13 mouse cellular contexts compared by ENCODE assay signal in the genomic region with DNA sequence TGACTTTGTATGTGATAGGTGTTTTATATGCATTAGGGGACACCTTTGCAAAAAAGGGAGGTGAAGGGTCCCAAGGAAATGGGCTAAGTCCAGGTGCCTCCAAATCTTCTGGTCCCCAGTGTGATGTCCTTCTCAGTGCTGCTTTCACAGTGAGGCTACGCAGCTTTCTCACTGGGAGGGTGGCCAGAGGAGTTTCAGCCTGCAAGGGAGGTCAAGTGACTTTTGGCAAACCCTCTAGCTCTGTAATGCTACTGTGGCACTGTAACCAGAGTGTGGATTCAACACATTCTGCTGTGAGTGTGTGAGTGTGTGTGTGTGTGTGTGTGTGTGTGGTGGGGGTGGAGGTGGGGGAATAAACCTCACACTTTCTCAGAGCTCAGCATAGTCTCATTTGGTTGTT. TPM values are rescaled to one million over a fixed set of nuclear protein-coding genes. Genes with fewer than 3 reads are reported as not detected.
DNase-seq lines count a peak whose midpoint lies in the region; ATAC-seq lines count a peak whose summit lies in the region.
"Had no signal": no experiment of that assay in that cellular context is flagged by ENCODE, and none has a peak within 500 bp of the region (broad histone marks: within the 10 kb centered on the region; RNA-seq: fewer than 3 reads in every experiment).

No protein-coding gene starts in this region.

- H3K27me3 ChIP-seq in heart, embryonic 11.5 days (ENCODE audit: control insufficient read depth, insufficient read depth, low read length): no peaks in the 10 kb centered on the region
- H3K27me3 ChIP-seq: forebrain, embryonic 12.5 days; midbrain, embryonic 12.5 days; Patski had no signal

- H3K4me2 ChIP-seq in heart, embryonic 11.5 days: no peak overlapping the region
- H3K4me2 ChIP-seq: forebrain, embryonic 12.5 days; midbrain, embryonic 12.5 days had no signal

- no peak overlapping the region for H3K27ac ChIP-seq in heart, embryonic 11.5 days (ENCODE audit: low read depth, low read length)
- H3K27ac ChIP-seq: forebrain, embryonic 12.5 days; midbrain, embryonic 12.5 days had no signal

- H3K4me1 ChIP-seq in heart, embryonic 11.5 days (ENCODE audit: control insufficient read depth, insufficient read depth, low read length): peaks cover 20% of the 10 kb centered on the region

- H3K4me3 ChIP-seq in heart, embryonic 11.5 days (ENCODE audit: low read depth, low read length): no peak overlapping the region
- H3K4me3 ChIP-seq: forebrain, embryonic 12.5 days; midbrain, embryonic 12.5 days had no signal

- no peak for ATAC-seq in heart, embryonic 11.5 days (replicated peaks; ENCODE audit: insufficient number of reproducible peaks, low FRiP score, low TSS enrichment)
- ATAC-seq in megakaryocyte progenitor cell, adult 5-6 weeks (replicated peaks; ENCODE audit: poor library complexity): no peak
- ATAC-seq: Patski had no signal

- DNase-seq in heart, adult 18-20 months: peak; percentile 79 to 80
- DNase-seq in NIH3T3 (ENCODE audit: low read depth): peak; percentile 40
- DNase-seq in gastrocnemius, postnatal 4 days (ENCODE audit: low spot score in 2 of 2): peak; percentile 19 to 53
- DNase-seq in kidney, postnatal 4 days: peak; percentile 52 to 60
- DNase-seq in thymus, adult 18-20 months: no peak
- no peak for DNase-seq in frontal cortex, postnatal 36 days (ENCODE audit: low spot score in 2 of 2)
- DNase-seq: B cell, adult 2 months; embryo, embryonic 11 days had no signal

- no peaks in the 10 kb centered on the region for H3K9me3 ChIP-seq in heart, embryonic 11.5 days (replicated peaks; ENCODE audit: control insufficient read depth, low read length)
- H3K9me3 ChIP-seq: forebrain, embryonic 12.5 days; midbrain, embryonic 12.5 days had no signal

- peaks cover 4% of the 10 kb centered on the region; the same call in 1 of the 2 replicates for H3K36me3 ChIP-seq in heart, embryonic 11.5 days (ENCODE audit: control insufficient read depth, insufficient read depth, low read length)

- WGBS in heart, embryonic 11.5 days (ENCODE audit: insufficient replicate concordance): 67% methylated on average over 1 of the region's 1 CpGs

- H3K9ac ChIP-seq in heart, embryonic 11.5 days (ENCODE audit: low read depth, low read length): no peak overlapping the region
- H3K9ac ChIP-seq: forebrain, embryonic 12.5 days; midbrain, embryonic 12.5 days had no signal

RNA-seq across cellular contexts. Expression of a gene that starts 18.5 kb away (rescaled TPM):
- total RNA-seq in heart, adult 18-20 months (2021): 1 to 10 TPM; 8.9 to 9.1 TPM
- 16.3 and 19.5 TPM in 2 replicates for polyA plus RNA-seq in heart, embryonic 11.5 days (2014; fragmentation: Nextera tagmentation; extraction: Ambion mirVana)
- total RNA-seq in gastrocnemius, postnatal 4 days (2021): 10 to 100 TPM; 19.6 to 21.6 TPM
- 12.3 and 17.5 TPM in 2 replicates for total RNA-seq in megakaryocyte progenitor cell, adult 5-6 weeks (2015)
- 7.5 and 10.6 TPM in 2 replicates for total RNA-seq in megakaryocyte progenitor cell, adult 5-6 weeks (2017)

Comparison
In these comparisons a context has a peak if more than half of its experiments do, and no peak if none do; other contexts are left out.
1. DNase-seq: peak in heart, adult 18-20 months (2 of 2), NIH3T3 (single experiment), gastrocnemius, postnatal 4 days (2 of 2) and kidney, postnatal 4 days (2 of 2); none in thymus, adult 18-20 months (0 of 2) and frontal cortex, postnatal 36 days (0 of 2).